9 mouse cellular contexts compared by ENCODE assay signal in genomic region chr19:60787465-60788150, GRCm38 (mm10). TPM values are rescaled to one million over a fixed set of nuclear protein-coding genes. Genes with fewer than 3 reads are reported as not detected.
DNase-seq lines count a peak whose midpoint lies in the region; ATAC-seq and TF ChIP-seq lines count a peak whose summit lies in the region.
"Had no signal": no experiment of that assay in that cellular context is flagged by ENCODE, and none has a peak within 500 bp of the region (broad histone marks: within the 10 kb centered on the region; RNA-seq: fewer than 3 reads in every experiment).

No protein-coding gene starts in this region.

- H3K9me3 ChIP-seq in forebrain, embryonic 12.5 days: no peaks in the 10 kb centered on the region
- no peaks in the 10 kb centered on the region for H3K9me3 ChIP-seq in forebrain, postnatal 0 days (ENCODE audit: low read length)
- H3K9me3 ChIP-seq in lung, embryonic 15.5 days: no peaks in the 10 kb centered on the region
- H3K9me3 ChIP-seq in intestine, embryonic 15.5 days: no peaks in the 10 kb centered on the region
- no peaks in the 10 kb centered on the region for H3K9me3 ChIP-seq in midbrain, embryonic 15.5 days

- H3K36me3 ChIP-seq in forebrain, embryonic 12.5 days (replicated peaks): peaks cover 3% of the 10 kb centered on the region; the same call in 1 of the 2 replicates
- H3K36me3 ChIP-seq in forebrain, postnatal 0 days (ENCODE audit: insufficient read depth): no peaks in the 10 kb centered on the region
- H3K36me3 ChIP-seq in lung, embryonic 15.5 days: no peaks in the 10 kb centered on the region
- no peaks in the 10 kb centered on the region for H3K36me3 ChIP-seq in intestine, embryonic 15.5 days
- H3K36me3 ChIP-seq in midbrain, embryonic 15.5 days (replicated peaks): no peaks in the 10 kb centered on the region

- 70% methylated on average over 2 of the region's 2 CpGs for WGBS in forebrain, embryonic 12.5 days
- WGBS in forebrain, postnatal 0 days: 58% methylated on average over 2 of the region's 2 CpGs
- WGBS in lung, embryonic 15.5 days: 35% methylated on average over 2 of the region's 2 CpGs
- 33% methylated on average over 2 of the region's 2 CpGs for WGBS in intestine, embryonic 15.5 days
- WGBS in midbrain, embryonic 15.5 days: 75% methylated on average over 2 of the region's 2 CpGs

- no peak overlapping the region for H3K4me3 ChIP-seq in forebrain, embryonic 12.5 days (replicated peaks)
- no peak overlapping the region for H3K4me3 ChIP-seq in forebrain, postnatal 0 days (ENCODE audit: low read depth, low read length)
- H3K4me3 ChIP-seq in lung, embryonic 15.5 days: peak overlapping the region; percentile 12; the same call in 1 of the 2 replicates
- H3K4me3 ChIP-seq in intestine, embryonic 15.5 days (replicated peaks): no peak overlapping the region
- H3K4me3 ChIP-seq in midbrain, embryonic 15.5 days: no peak overlapping the region

- H3K4me2 ChIP-seq in forebrain, embryonic 12.5 days: peak overlapping the region; percentile 31; the same call in 1 of the 2 replicates
- no peak overlapping the region for H3K4me2 ChIP-seq in forebrain, postnatal 0 days (ENCODE audit: low read depth)
- H3K4me2 ChIP-seq in lung, embryonic 15.5 days: peak overlapping the region; percentile 58
- peak overlapping the region; percentile 60 for H3K4me2 ChIP-seq in intestine, embryonic 15.5 days (replicated peaks)
- H3K4me2 ChIP-seq in midbrain, embryonic 15.5 days: peak overlapping the region; percentile 24; the same call in 1 of the 2 replicates

- no peak for ATAC-seq in forebrain, embryonic 12.5 days (ENCODE audit: low FRiP score)
- ATAC-seq in forebrain, postnatal 0 days: no peak
- no peak for ATAC-seq in lung, embryonic 15.5 days (ENCODE audit: borderline replicate concordance, extremely low read depth, low FRiP score, low TSS enrichment)
- ATAC-seq in intestine, embryonic 15.5 days: no peak
- no peak for ATAC-seq in midbrain, embryonic 15.5 days (replicated peaks)

- DNase-seq in forebrain, postnatal 0 days: no peak
- DNase-seq in lung, postnatal 36 days: no peak
- DNase-seq in right cerebral cortex, postnatal 10 days (ENCODE audit: low spot score in 2 of 2): no peak
- no peak for DNase-seq in right cerebral cortex, adult 18-20 months
- DNase-seq: cerebellum, postnatal 25 days had no signal

- H3K4me1 ChIP-seq in forebrain, embryonic 12.5 days: peaks cover 26% of the 10 kb centered on the region
- H3K4me1 ChIP-seq in forebrain, postnatal 0 days (ENCODE audit: insufficient read depth): peaks cover 20% of the 10 kb centered on the region
- H3K4me1 ChIP-seq in lung, embryonic 15.5 days: peaks cover 20% of the 10 kb centered on the region
- peaks cover 4% of the 10 kb centered on the region; the same call in 1 of the 2 replicates for H3K4me1 ChIP-seq in intestine, embryonic 15.5 days (replicated peaks)
- H3K4me1 ChIP-seq in midbrain, embryonic 15.5 days: peaks cover 28% of the 10 kb centered on the region

- H3K9ac ChIP-seq in forebrain, embryonic 12.5 days: no peak overlapping the region
- no peak overlapping the region for H3K9ac ChIP-seq in forebrain, postnatal 0 days
- H3K9ac ChIP-seq in lung, embryonic 15.5 days: no peak overlapping the region
- H3K9ac ChIP-seq in intestine, embryonic 15.5 days: no peak overlapping the region
- H3K9ac ChIP-seq in midbrain, embryonic 15.5 days: no peak overlapping the region

- no peak for TF ChIP-seq CTCF in forebrain, postnatal 0 days (IDR thresholded peaks at IDR 0.05; ENCODE audit: low read depth)

- no peaks in the 10 kb centered on the region for H3K27me3 ChIP-seq in forebrain, embryonic 12.5 days
- no peaks in the 10 kb centered on the region for H3K27me3 ChIP-seq in forebrain, postnatal 0 days (ENCODE audit: insufficient read depth, low read length)
- H3K27me3 ChIP-seq in lung, embryonic 15.5 days: no peaks in the 10 kb centered on the region
- H3K27me3 ChIP-seq in intestine, embryonic 15.5 days (replicated peaks): no peaks in the 10 kb centered on the region
- no peaks in the 10 kb centered on the region for H3K27me3 ChIP-seq in midbrain, embryonic 15.5 days (replicated peaks)

- no peak overlapping the region for H3K27ac ChIP-seq in forebrain, embryonic 12.5 days
- no peak overlapping the region for H3K27ac ChIP-seq in forebrain, postnatal 0 days (ENCODE audit: low read depth, low read length)
- H3K27ac ChIP-seq in lung, embryonic 15.5 days: no peak overlapping the region
- H3K27ac ChIP-seq in intestine, embryonic 15.5 days: no peak overlapping the region
- H3K27ac ChIP-seq in midbrain, embryonic 15.5 days: no peak overlapping the region

RNA-seq across cellular contexts. Expression of gene Eif3a, which starts 2.9 kb away (rescaled TPM):
- 136 and 137 TPM in 2 replicates for polyA plus RNA-seq in forebrain, embryonic 12.5 days (2016; fragmentation: Nextera tagmentation; extraction: Ambion mirVana)
- 89.6 and 113 TPM in 2 replicates for total RNA-seq in forebrain, postnatal 0 days (2014; rRNA removed)
- polyA plus RNA-seq in forebrain, postnatal 0 days (2015; fragmentation: Nextera tagmentation; extraction: Ambion mirVana): 66.0 and 91.9 TPM in 2 replicates
- 132 and 137 TPM in 2 replicates for polyA plus RNA-seq in lung, embryonic 15.5 days (2015; fragmentation: Nextera tagmentation; extraction: Ambion mirVana)
- polyA plus RNA-seq in intestine, embryonic 15.5 days (2015; fragmentation: Nextera tagmentation; extraction: Ambion mirVana): 138 and 140 TPM in 2 replicates
- 109 and 111 TPM in 2 replicates for polyA plus RNA-seq in midbrain, embryonic 15.5 days (2015; fragmentation: Nextera tagmentation; extraction: Ambion mirVana)

RNA-seq across cellular contexts. Expression of gene Fam45a, which starts 23.8 kb away (rescaled TPM):
- 35.5 and 39.4 TPM in 2 replicates for polyA plus RNA-seq in forebrain, embryonic 12.5 days (2016; fragmentation: Nextera tagmentation; extraction: Ambion mirVana)
- 39.6 and 43.4 TPM in 2 replicates for total RNA-seq in forebrain, postnatal 0 days (2014; rRNA removed)
- 45.6 and 46.4 TPM in 2 replicates for polyA plus RNA-seq in forebrain, postnatal 0 days (2015; fragmentation: Nextera tagmentation; extraction: Ambion mirVana)
- 30.3 and 32.3 TPM in 2 replicates for polyA plus RNA-seq in lung, embryonic 15.5 days (2015; fragmentation: Nextera tagmentation; extraction: Ambion mirVana)
- polyA plus RNA-seq in intestine, embryonic 15.5 days (2015; fragmentation: Nextera tagmentation; extraction: Ambion mirVana): 32.0 TPM in 2 replicates
- polyA plus RNA-seq in midbrain, embryonic 15.5 days (2015; fragmentation: Nextera tagmentation; extraction: Ambion mirVana): 38.7 and 39.4 TPM in 2 replicates

RNA-seq across cellular contexts. Expression of gene Nanos1, which starts 31.8 kb away (rescaled TPM):
- polyA plus RNA-seq in forebrain, embryonic 12.5 days (2016; fragmentation: Nextera tagmentation; extraction: Ambion mirVana): 7.4 and 7.8 TPM in 2 replicates
- total RNA-seq in forebrain, postnatal 0 days (2014; rRNA removed): 31.2 and 39.8 TPM in 2 replicates
- polyA plus RNA-seq in forebrain, postnatal 0 days (2015; fragmentation: Nextera tagmentation; extraction: Ambion mirVana): 13.8 and 16.5 TPM in 2 replicates
- polyA plus RNA-seq in lung, embryonic 15.5 days (2015; fragmentation: Nextera tagmentation; extraction: Ambion mirVana): 1.4 and 1.6 TPM in 2 replicates
- 1.1 and 1.3 TPM in 2 replicates for polyA plus RNA-seq in intestine, embryonic 15.5 days (2015; fragmentation: Nextera tagmentation; extraction: Ambion mirVana)
- 21.1 and 22.7 TPM in 2 replicates for polyA plus RNA-seq in midbrain, embryonic 15.5 days (2015; fragmentation: Nextera tagmentation; extraction: Ambion mirVana)
